Mouse (Mus musculus): ENCODE measurements around the gene Wdr6.

GRCm38 (mm10) chr9:108546875-108547274 lies 31.7 kb downstream of the Wdr6 start:
- no peak for TF ChIP-seq CTCF (IDR thresholded peaks at IDR 0.05; ENCODE audit: low read depth)
- no peak for TF ChIP-seq EP300 (IDR thresholded peaks at IDR 0.05; ENCODE audit: low read depth)

Data from liver, embryonic 14.5 days (tissue).